Mouse (Mus musculus): ENCODE data around the gene Gm3248. TPM values are rescaled to one million over a fixed set of nuclear protein-coding genes. Genes with fewer than 3 reads are reported as not detected.

The Gm3248 gene
- polyA plus RNA-seq, 1 experiment from 2014 or later = 1.0 TPM

Other genes with a start within 250 kb of the Gm3248 start
- gene Gm3373, start 220.2 kb downstream of the Gm3248 start, polyA plus RNA-seq (2014; fragmentation: Nextera tagmentation; extraction: Ambion mirVana) = 0.13 TPM in 1 of 2 replicates, not detected in the other
- 6.5 and 6.6 TPM in 2 replicates for gene Gm3383, start 153.8 kb downstream of the Gm3248 start, polyA plus RNA-seq (2014; fragmentation: Nextera tagmentation; extraction: Ambion mirVana)
- not detected in 2 replicates for gene Gm3424, start 131.4 kb downstream of the Gm3248 start, polyA plus RNA-seq (2014; fragmentation: Nextera tagmentation; extraction: Ambion mirVana)
- 0.32 and 0.51 TPM in 2 replicates for gene Gm8237, start 81.4 kb downstream of the Gm3248 start, polyA plus RNA-seq (2014; fragmentation: Nextera tagmentation; extraction: Ambion mirVana)
- gene Gm3453, start 17.4 kb upstream of the Gm3248 start, polyA plus RNA-seq (2014; fragmentation: Nextera tagmentation; extraction: Ambion mirVana) = not detected in 2 replicates
- gene Gm6337, start 96.5 kb upstream of the Gm3248 start, polyA plus RNA-seq (2014; fragmentation: Nextera tagmentation; extraction: Ambion mirVana) = not detected in 2 replicates
- 2.7 and 4.0 TPM in 2 replicates for gene Gm8206, start 132.2 kb upstream of the Gm3248 start, polyA plus RNA-seq (2014; fragmentation: Nextera tagmentation; extraction: Ambion mirVana)
- gene Gm3468, start 146.9 kb upstream of the Gm3248 start, polyA plus RNA-seq (2014; fragmentation: Nextera tagmentation; extraction: Ambion mirVana) = 2.6 and 3.2 TPM in 2 replicates
- gene Gm3476, start 164.1 kb upstream of the Gm3248 start, polyA plus RNA-seq (2014; fragmentation: Nextera tagmentation; extraction: Ambion mirVana) = not detected in 2 replicates